Mouse (Mus musculus) hindbrain, embryonic 10.5 days (tissue): ENCODE data around the gene Cds2. TPM values are rescaled to one million over a fixed set of nuclear protein-coding genes. Genes with fewer than 3 reads are reported as not detected.
A peak's percentile ranks its signal among the peaks of the same experiment; 100 is the strongest.

Source experiments
- DNase-seq: peaks from one replicate; pipeline ENCODE4 v3.0.0-alpha.2; 2017; ENCODE audit warnings: low spot score
- H3K27ac ChIP-seq: fragments of 300-500 bp; sonication (generic); 2 replicates; pipeline ENCODE4 v1.5.1; 2016; ENCODE audit warnings: mild to moderate bottlenecking, moderate library complexity
- H3K27me3 ChIP-seq: fragments of 300-500 bp; sonication (generic); 2 replicates; pipeline ENCODE4 v1.6.1; 2016; ENCODE audit warnings: mild to moderate bottlenecking; ENCODE audit not compliant: poor library complexity, insufficient read depth, severe bottlenecking
- H3K36me3 ChIP-seq: fragments of 300-500 bp; sonication (generic); 2 replicates; pipeline ENCODE4 v1.6.1; 2016; ENCODE audit warnings: mild to moderate bottlenecking, moderate library complexity
- H3K4me1 ChIP-seq: fragments of 300-500 bp; sonication (generic); replicated peaks from 2 replicates; pipeline ENCODE4 v1.6.1; 2016; ENCODE audit warnings: mild to moderate bottlenecking
- H3K4me3 ChIP-seq: fragments of 300-500 bp; sonication (generic); 2 replicates; pipeline ENCODE4 v1.5.1; 2016; ENCODE audit warnings: mild to moderate bottlenecking, moderate library complexity
- H3K9me3 ChIP-seq: fragments of 300-500 bp; sonication (generic); 2 replicates; pipeline ENCODE4 v1.6.1; 2016; ENCODE audit warnings: mild to moderate bottlenecking, moderate library complexity
- WGBS: fragments of 180-500 bp; shearing (Covaris S2); methylation state at CpG from one replicate; pipeline ENCODE4 v1.1.7; 2016; 5-methylcytosine and 5-hydroxymethylcytosine counted together
- polyA plus RNA-seq: library from polyadenylated mRNA; unstranded; fragments of >200 nt; fragmentation: Nextera tagmentation; extraction: Ambion mirVana; gene quantifications from 2 replicates; pipeline ENCODE4 v1.2.1, GENCODE M21; 2016

Cds2 gene
- polyA plus RNA-seq, 1 experiment from 2014 or later: 31.3 TPM

- peak within 1 kb of the TSS; percentile 89 for H3K27ac ChIP-seq
- H3K9me3 ChIP-seq: no peaks in the 10 kb centered on the region
- WGBS: under 1% methylated on average over 79 of the region's 79 CpGs
- H3K4me1 ChIP-seq: peaks cover 51% of the 10 kb centered on the region
- peak; percentile 97 for DNase-seq
- H3K4me3 ChIP-seq: peak within 1 kb of the TSS; percentile 75
- H3K27me3 ChIP-seq: no peaks in the 10 kb centered on the region
- H3K36me3 ChIP-seq: peaks cover 36% of the 10 kb centered on the region
Observed at GRCm38 (mm10) chr2:132252542-132253528, 10.1 kb upstream of the Cds2 start, which contains the start of gene Pcna. Pcna (minus strand) TSS chr2:132253314.

GRCm38 (mm10) chr2:132253603-132254002 lies 9.3 kb upstream of the Cds2 start:
- Histone ChIP-seq H3K27ac (peak overlapping the region; percentile 89), H3K36me3 (peaks cover 29% of the 10 kb centered on the region), H3K4me3 (peak overlapping the region; percentile 75), H3K9me3 (no peaks in the 10 kb centered on the region), H3K4me1 (peaks cover 43% of the 10 kb centered on the region), H3K27me3 (no peaks in the 10 kb centered on the region)
- no peak for DNase-seq
- 2% methylated on average over 7 of the region's 7 CpGs for WGBS

- Histone ChIP-seq H3K9me3 (no peaks in the 10 kb centered on the region), H3K36me3 (no peaks in the 10 kb centered on the region), H3K4me1 (0 out of 2 replicates have a peak, but pooled peaks cover 12% of the 10 kb centered on the region), H3K27ac (no peak overlapping the region), H3K27me3 (no peaks in the 10 kb centered on the region), H3K4me3 (no peak overlapping the region)
- WGBS: 92% methylated on average over 6 of the region's 6 CpGs
- no peak for DNase-seq
Observed at GRCm38 (mm10) chr2:132257350-132258068, 5.4 kb upstream of the Cds2 start.

- no peaks in the 10 kb centered on the region for H3K9me3 ChIP-seq
- DNase-seq: no peak
- 91% methylated on average over 3 of the region's 3 CpGs for WGBS
- H3K4me1 ChIP-seq: peaks cover 23% of the 10 kb centered on the region
- H3K4me3 ChIP-seq: no peak overlapping the region
- H3K27me3 ChIP-seq: no peaks in the 10 kb centered on the region
- H3K27ac ChIP-seq: no peak overlapping the region
- H3K36me3 ChIP-seq: no peaks in the 10 kb centered on the region
Observed at GRCm38 (mm10) chr2:132260601-132261000, 2.3 kb upstream of the Cds2 start.

GRCm38 (mm10) chr2:132262175-132262574 lies 773 bp upstream of the Cds2 start:
- Histone ChIP-seq H3K9me3 (no peaks in the 10 kb centered on the region), H3K4me1 (peaks cover 23% of the 10 kb centered on the region), H3K27ac (no peak overlapping the region), H3K36me3 (no peaks in the 10 kb centered on the region), H3K4me3 (no peak overlapping the region), H3K27me3 (no peaks in the 10 kb centered on the region)
- 76% methylated on average over 6 of the region's 6 CpGs for WGBS
- DNase-seq: no peak

- Histone ChIP-seq H3K27ac (peak overlapping the region; percentile 95), H3K36me3 (no peaks in the 10 kb centered on the region), H3K27me3 (no peaks in the 10 kb centered on the region), H3K4me1 (peaks cover 23% of the 10 kb centered on the region), H3K9me3 (no peaks in the 10 kb centered on the region), H3K4me3 (peak overlapping the region; percentile 96)
- peak; percentile 40 for DNase-seq
- WGBS: under 1% methylated on average over 47 of the region's 47 CpGs
Observed at GRCm38 (mm10) chr2:132263421-132264265, 695 bp downstream of the Cds2 start.

- Histone ChIP-seq H3K4me1 (peaks cover 23% of the 10 kb centered on the region), H3K4me3 (peak overlapping the region; percentile 96), H3K27ac (peak overlapping the region; percentile 95), H3K36me3 (no peaks in the 10 kb centered on the region), H3K9me3 (no peaks in the 10 kb centered on the region), H3K27me3 (no peaks in the 10 kb centered on the region)
- WGBS: 19% methylated on average over 6 of the region's 6 CpGs
- no peak for DNase-seq
Observed at GRCm38 (mm10) chr2:132264266-132264710, 1.3 kb downstream of the Cds2 start.

GRCm38 (mm10) chr2:132265196-132265595 lies 2.2 kb downstream of the Cds2 start:
- H3K27me3 ChIP-seq: no peaks in the 10 kb centered on the region
- H3K36me3 ChIP-seq: no peaks in the 10 kb centered on the region
- no peaks in the 10 kb centered on the region for H3K9me3 ChIP-seq
- no peak overlapping the region for H3K4me3 ChIP-seq
- WGBS: 91% methylated on average over 9 of the region's 9 CpGs
- DNase-seq: no peak
- peaks cover 23% of the 10 kb centered on the region for H3K4me1 ChIP-seq
- no peak overlapping the region for H3K27ac ChIP-seq

GRCm38 (mm10) chr2:132266086-132266485 lies 3.1 kb downstream of the Cds2 start:
- no peaks in the 10 kb centered on the region for H3K36me3 ChIP-seq
- peaks cover 23% of the 10 kb centered on the region for H3K4me1 ChIP-seq
- WGBS: 96% methylated on average over 3 of the region's 3 CpGs
- H3K4me3 ChIP-seq: no peak overlapping the region
- no peak for DNase-seq
- H3K27ac ChIP-seq: no peak overlapping the region
- H3K9me3 ChIP-seq: no peaks in the 10 kb centered on the region
- no peaks in the 10 kb centered on the region for H3K27me3 ChIP-seq

- WGBS: 88% methylated on average over 3 of the region's 3 CpGs
- Histone ChIP-seq H3K4me3 (no peak overlapping the region), H3K27me3 (no peaks in the 10 kb centered on the region), H3K36me3 (peaks cover 5% of the 10 kb centered on the region), H3K27ac (no peak overlapping the region), H3K9me3 (no peaks in the 10 kb centered on the region), H3K4me1 (peaks cover 13% of the 10 kb centered on the region)
- no peak for DNase-seq
Observed at GRCm38 (mm10) chr2:132269217-132269616, 6.3 kb downstream of the Cds2 start.

GRCm38 (mm10) chr2:132270331-132270951 lies 7.5 kb downstream of the Cds2 start:
- H3K27ac ChIP-seq: no peak overlapping the region
- 90% methylated on average over 2 of the region's 2 CpGs for WGBS
- no peak for DNase-seq

More at GRCm38 (mm10) chr2:132270331-132270951, 7.5 kb downstream of the Cds2 start:
- no peak overlapping the region for H3K4me3 ChIP-seq
- peaks cover 6% of the 10 kb centered on the region; the same call in 1 of the 2 replicates for H3K4me1 ChIP-seq
- no peaks in the 10 kb centered on the region for H3K9me3 ChIP-seq
- H3K27me3 ChIP-seq: no peaks in the 10 kb centered on the region
- peaks cover 8% of the 10 kb centered on the region for H3K36me3 ChIP-seq
